Mouse (Mus musculus) heart, adult 2 months (tissue): ENCODE measurements around the gene Asb1.

ENCODE experiments used
- CTCF ChIP-seq: fragments of 200-600 bp; IDR thresholded peaks from 2 replicates; pipeline ENCODE4 v1.8.1; 2022; ENCODE audit warnings: antibody characterized with exemption, mild to moderate bottlenecking, moderate library complexity
- EP300 ChIP-seq: fragments of 200-500 bp; IDR thresholded peaks from 2 replicates; pipeline ENCODE4 v1.6.1; 2011; ENCODE audit warnings: low read depth, low read length, control low read depth; ENCODE audit not compliant: insufficient read depth
- POLR2A ChIP-seq: fragments of 200-500 bp; IDR thresholded peaks from 2 replicates; pipeline ENCODE4 v1.6.1; 2011; ENCODE audit warnings: mild to moderate bottlenecking, low read depth, low read length, control low read depth; ENCODE audit not compliant: insufficient read depth

GRCm38 (mm10) chr1:91562977-91563590, 22.7 kb downstream of the Asb1 start:
- TF ChIP-seq CTCF = peak; percentile 6; the same call in 1 of the 2 replicates
- no peak for TF ChIP-seq POLR2A
- no peak for TF ChIP-seq EP300
